Mouse (Mus musculus) lung, postnatal 0 days (tissue): ENCODE data around the gene Polr1b.

Experiments used
- CTCF ChIP-seq: IDR thresholded peaks from 2 replicates; pipeline ENCODE4 v1.5.1; 2016; ENCODE audit warnings: antibody characterized with exemption, mild to moderate bottlenecking
- EP300 ChIP-seq: IDR thresholded peaks from 2 replicates; pipeline ENCODE4 v1.6.1; 2016; ENCODE audit warnings: antibody characterized with exemption, mild to moderate bottlenecking, control low read depth

DNA sequence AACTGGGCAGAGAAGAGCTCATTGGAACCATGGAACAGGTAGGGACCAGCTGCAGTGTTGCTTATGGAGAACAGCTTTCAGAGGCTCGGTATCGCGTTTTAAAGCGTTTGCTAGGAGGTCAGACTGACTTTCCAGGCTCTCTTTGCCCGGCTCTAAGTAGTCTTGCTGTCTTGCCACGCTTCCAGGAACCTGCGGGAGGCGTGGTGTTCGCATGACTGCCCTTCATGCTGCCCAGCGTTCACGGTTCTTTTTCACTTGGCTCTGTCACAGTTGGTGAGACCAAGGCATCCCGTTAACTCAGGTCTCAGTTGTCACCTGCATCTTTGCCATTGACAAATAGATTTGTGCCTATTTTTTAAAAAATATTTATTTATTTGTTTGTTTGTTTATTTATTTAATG is 17.3 kb downstream of the Polr1b start:
- TF ChIP-seq CTCF (no peak), EP300 (no peak)
